Mouse (Mus musculus): ENCODE data around the gene Nfil3. TPM values are rescaled to one million over a fixed set of nuclear protein-coding genes. Genes with fewer than 3 reads are reported as not detected.

The Nfil3 gene
- polyA plus RNA-seq, 1 experiment, result 1.6 TPM

DNA sequence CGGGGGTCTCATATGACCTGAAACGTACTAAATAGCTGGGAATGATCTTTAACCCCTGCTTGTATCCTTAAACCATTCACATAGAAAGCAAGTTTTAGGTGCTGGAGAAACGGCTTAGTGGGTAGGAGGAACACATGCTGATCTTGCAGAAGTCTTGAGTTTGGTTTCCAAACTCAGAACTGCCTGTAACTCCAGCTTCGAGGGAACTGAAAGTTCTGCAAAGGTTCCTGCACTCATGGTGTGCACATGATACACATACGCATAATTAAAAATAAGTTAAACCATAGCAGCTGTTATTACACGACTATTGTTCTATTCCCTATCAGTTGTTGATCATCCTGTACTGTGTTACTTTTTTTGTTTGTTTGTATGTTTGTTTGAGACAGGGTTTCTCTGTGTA is 18.5 kb downstream of the Nfil3 start:
- no peaks in the 10 kb centered on the region for H3K4me1 ChIP-seq (ENCODE audit: control insufficient read depth, insufficient read depth, low read length)
- no peak for TF ChIP-seq CTCF (IDR thresholded peaks at IDR 0.05; ENCODE audit: control insufficient read depth, insufficient read depth, insufficient replicate concordance, low read depth, low read length)
- no peak for TF ChIP-seq POLR2A (IDR thresholded peaks at IDR 0.05; ENCODE audit: control insufficient read depth, low read depth, low read length)
- no peaks in the 10 kb centered on the region for H3K36me3 ChIP-seq (ENCODE audit: control insufficient read depth, insufficient read depth, low read length)
- H3K27me3 ChIP-seq (ENCODE audit: control insufficient read depth, insufficient read depth, low read length), result no peaks in the 10 kb centered on the region
- H3K4me3 ChIP-seq (ENCODE audit: control insufficient read depth, low read depth, low read length), result no peak overlapping the region
- H3K27ac ChIP-seq (ENCODE audit: control insufficient read depth, insufficient read depth, low read depth, low read length), result no peak overlapping the region

GRCm38 (mm10) chr13:52953779-52954553 is 26.9 kb downstream of the Nfil3 start:
- H3K36me3 ChIP-seq (ENCODE audit: control insufficient read depth, insufficient read depth, low read length), result no peaks in the 10 kb centered on the region
- TF ChIP-seq POLR2A (IDR thresholded peaks at IDR 0.05; ENCODE audit: control insufficient read depth, low read depth, low read length) (no peak), CTCF (IDR thresholded peaks at IDR 0.05; ENCODE audit: control insufficient read depth, insufficient read depth, insufficient replicate concordance, low read depth, low read length) (no peak)
- no peaks in the 10 kb centered on the region for H3K27me3 ChIP-seq (ENCODE audit: control insufficient read depth, insufficient read depth, low read length)
- no peaks in the 10 kb centered on the region for H3K4me1 ChIP-seq (ENCODE audit: control insufficient read depth, insufficient read depth, low read length)
- no peak overlapping the region for H3K4me3 ChIP-seq (ENCODE audit: control insufficient read depth, low read depth, low read length)
- H3K27ac ChIP-seq (ENCODE audit: control insufficient read depth, insufficient read depth, low read depth, low read length), result no peak overlapping the region

- Histone ChIP-seq H3K4me3 (ENCODE audit: control insufficient read depth, low read depth, low read length) (no peak overlapping the region), H3K4me1 (ENCODE audit: control insufficient read depth, insufficient read depth, low read length) (no peaks in the 10 kb centered on the region), H3K27ac (ENCODE audit: control insufficient read depth, insufficient read depth, low read depth, low read length) (no peak overlapping the region), H3K36me3 (ENCODE audit: control insufficient read depth, insufficient read depth, low read length) (no peaks in the 10 kb centered on the region), H3K27me3 (ENCODE audit: control insufficient read depth, insufficient read depth, low read length) (no peaks in the 10 kb centered on the region)
- TF ChIP-seq CTCF (IDR thresholded peaks at IDR 0.05; ENCODE audit: control insufficient read depth, insufficient read depth, insufficient replicate concordance, low read depth, low read length) (no peak), POLR2A (IDR thresholded peaks at IDR 0.05; ENCODE audit: control insufficient read depth, low read depth, low read length) (no peak)
Measured at GRCm38 (mm10) chr13:52949211-52949610, 31.7 kb downstream of the Nfil3 start.

GRCm38 (mm10) chr13:52947545-52947944 is 33.3 kb downstream of the Nfil3 start:
- TF ChIP-seq POLR2A (IDR thresholded peaks at IDR 0.05; ENCODE audit: control insufficient read depth, low read depth, low read length), result no peak
- no peak for TF ChIP-seq CTCF (IDR thresholded peaks at IDR 0.05; ENCODE audit: control insufficient read depth, insufficient read depth, insufficient replicate concordance, low read depth, low read length)

GRCm38 (mm10) chr13:52945769-52946168 is 35.1 kb downstream of the Nfil3 start:
- Histone ChIP-seq H3K4me1 (ENCODE audit: control insufficient read depth, insufficient read depth, low read length) (no peaks in the 10 kb centered on the region), H3K36me3 (ENCODE audit: control insufficient read depth, insufficient read depth, low read length) (no peaks in the 10 kb centered on the region), H3K27me3 (ENCODE audit: control insufficient read depth, insufficient read depth, low read length) (no peaks in the 10 kb centered on the region), H3K27ac (ENCODE audit: control insufficient read depth, insufficient read depth, low read depth, low read length) (no peak overlapping the region), H3K4me3 (ENCODE audit: control insufficient read depth, low read depth, low read length) (no peak overlapping the region)
- TF ChIP-seq POLR2A (IDR thresholded peaks at IDR 0.05; ENCODE audit: control insufficient read depth, low read depth, low read length) (no peak), CTCF (IDR thresholded peaks at IDR 0.05; ENCODE audit: control insufficient read depth, insufficient read depth, insufficient replicate concordance, low read depth, low read length) (no peak)

More at GRCm38 (mm10) chr13:52947545-52947944, 33.3 kb downstream of the Nfil3 start:
- Histone ChIP-seq H3K27ac (ENCODE audit: control insufficient read depth, insufficient read depth, low read depth, low read length) (no peak overlapping the region), H3K27me3 (ENCODE audit: control insufficient read depth, insufficient read depth, low read length) (no peaks in the 10 kb centered on the region), H3K4me3 (ENCODE audit: control insufficient read depth, low read depth, low read length) (no peak overlapping the region), H3K4me1 (ENCODE audit: control insufficient read depth, insufficient read depth, low read length) (no peaks in the 10 kb centered on the region), H3K36me3 (ENCODE audit: control insufficient read depth, insufficient read depth, low read length) (no peaks in the 10 kb centered on the region)

- no peak for TF ChIP-seq POLR2A (IDR thresholded peaks at IDR 0.05; ENCODE audit: control insufficient read depth, low read depth, low read length)
- TF ChIP-seq CTCF (IDR thresholded peaks at IDR 0.05; ENCODE audit: control insufficient read depth, insufficient read depth, insufficient replicate concordance, low read depth, low read length), result no peak
- no peak overlapping the region for H3K4me3 ChIP-seq (ENCODE audit: control insufficient read depth, low read depth, low read length)
- H3K4me1 ChIP-seq (ENCODE audit: control insufficient read depth, insufficient read depth, low read length), result no peaks in the 10 kb centered on the region
- no peaks in the 10 kb centered on the region for H3K36me3 ChIP-seq (ENCODE audit: control insufficient read depth, insufficient read depth, low read length)
- no peak overlapping the region for H3K27ac ChIP-seq (ENCODE audit: control insufficient read depth, insufficient read depth, low read depth, low read length)
- no peaks in the 10 kb centered on the region for H3K27me3 ChIP-seq (ENCODE audit: control insufficient read depth, insufficient read depth, low read length)
Measured at GRCm38 (mm10) chr13:52944116-52944515, 36.8 kb downstream of the Nfil3 start.

- TF ChIP-seq CTCF (IDR thresholded peaks at IDR 0.05; ENCODE audit: control insufficient read depth, insufficient read depth, insufficient replicate concordance, low read depth, low read length), result no peak
- TF ChIP-seq POLR2A (IDR thresholded peaks at IDR 0.05; ENCODE audit: control insufficient read depth, low read depth, low read length), result no peak
- H3K4me1 ChIP-seq (ENCODE audit: control insufficient read depth, insufficient read depth, low read length), result no peaks in the 10 kb centered on the region
Measured at GRCm38 (mm10) chr13:52942876-52943388, 37.9 kb downstream of the Nfil3 start.

More at GRCm38 (mm10) chr13:52942876-52943388, 37.9 kb downstream of the Nfil3 start:
- H3K4me3 ChIP-seq (ENCODE audit: control insufficient read depth, low read depth, low read length), result no peak overlapping the region
- H3K27ac ChIP-seq (ENCODE audit: control insufficient read depth, insufficient read depth, low read depth, low read length), result no peak overlapping the region
- H3K36me3 ChIP-seq (ENCODE audit: control insufficient read depth, insufficient read depth, low read length), result no peaks in the 10 kb centered on the region
- H3K27me3 ChIP-seq (ENCODE audit: control insufficient read depth, insufficient read depth, low read length), result no peaks in the 10 kb centered on the region

Data from testis, adult 2 months (tissue).